Mouse (Mus musculus) kidney, embryonic 16.5 days (tissue): ENCODE measurements around the gene Plekhf1. TPM values are rescaled to one million over a fixed set of nuclear protein-coding genes. Genes with fewer than 3 reads are reported as not detected.

Experiments used
- ATAC-seq: fragments of 200-750 bp; cut with Nextera tagmentation; 2 replicates; pipeline ENCODE4 v1.8.0; 2017; ENCODE audit warnings: moderate TSS enrichment; ENCODE audit not compliant: low FRiP score, low TSS enrichment
- H3K27ac ChIP-seq: fragments of 300-500 bp; sonication (generic); 2 replicates; pipeline ENCODE4 v1.5.1; 2014; ENCODE audit warnings: low read length
- H3K27me3 ChIP-seq: fragments of 300-500 bp; sonication (generic); 2 replicates; pipeline ENCODE4 v1.6.1; 2014; ENCODE audit warnings: low read length, control low read depth, mixed read lengths; ENCODE audit not compliant: insufficient read depth
- H3K36me3 ChIP-seq: fragments of 300-500 bp; sonication (generic); 2 replicates; pipeline ENCODE4 v1.6.1; 2014; ENCODE audit warnings: low read length, control low read depth, mixed read lengths; ENCODE audit not compliant: insufficient read depth
- H3K4me1 ChIP-seq: fragments of 300-500 bp; sonication (generic); 2 replicates; pipeline ENCODE4 v1.6.1; 2014; ENCODE audit warnings: low read length, control low read depth, mixed read lengths; ENCODE audit not compliant: insufficient read depth
- H3K4me2 ChIP-seq: fragments of 300-500 bp; sonication (generic); replicated peaks from 2 replicates; pipeline ENCODE4 v1.6.1; 2014; ENCODE audit warnings: low read depth, low read length
- H3K4me3 ChIP-seq: fragments of 300-500 bp; sonication (generic); 2 replicates; pipeline ENCODE4 v1.5.1; 2014; ENCODE audit warnings: mild to moderate bottlenecking, low read length
- H3K9ac ChIP-seq: fragments of 300-500 bp; sonication (generic); replicated peaks from 2 replicates; pipeline ENCODE4 v1.6.1; 2014; ENCODE audit warnings: low read length
- H3K9me3 ChIP-seq: fragments of 300-500 bp; sonication (generic); 2 replicates; pipeline ENCODE4 v1.6.1; 2016; ENCODE audit warnings: low read length, control low read depth
- WGBS: fragments of 180-500 bp; shearing (Covaris S2); extraction: QIAGEN DNeasy Blood & Tissue Kit; methylation state at CpG from one replicate; pipeline ENCODE4 v1.1.7; 2014; 5-methylcytosine and 5-hydroxymethylcytosine counted together
- polyA plus RNA-seq: library from polyadenylated mRNA; unstranded; fragments of >200 nt; fragmentation: Nextera tagmentation; extraction: Ambion mirVana; gene quantifications from 2 replicates; pipeline ENCODE4 v1.2.1, GENCODE M21; 2015

Plekhf1 gene
- polyA plus RNA-seq, 1 experiment from 2014 or later: 6.3 TPM

DNA sequence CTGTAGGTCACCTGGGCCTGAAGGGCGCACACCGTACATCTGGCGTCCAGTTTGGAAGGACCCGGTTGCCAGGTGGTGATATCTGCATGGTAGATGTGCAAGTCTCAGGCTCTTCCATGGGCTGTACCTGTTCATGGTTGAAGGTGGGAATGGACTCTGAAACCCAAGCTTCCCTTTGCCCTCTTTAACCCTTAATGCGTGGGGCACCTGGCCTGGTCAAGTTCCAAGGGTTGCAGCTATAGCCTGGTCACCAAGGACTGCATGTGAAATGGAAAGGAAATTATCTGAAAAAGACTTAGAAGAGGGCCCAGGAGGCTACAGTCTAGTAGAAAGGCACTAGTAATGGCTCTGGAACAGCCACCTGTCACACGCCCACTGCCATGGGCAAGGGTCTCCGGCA lies 7.0 kb downstream of the Plekhf1 start:
- Histone ChIP-seq H3K27me3 (no peaks in the 10 kb centered on the region), H3K4me1 (peaks cover 8% of the 10 kb centered on the region; the same call in 1 of the 2 replicates), H3K4me2 (no peak overlapping the region), H3K9me3 (no peaks in the 10 kb centered on the region), H3K4me3 (no peak overlapping the region), H3K36me3 (peaks cover 8% of the 10 kb centered on the region), H3K9ac (no peak overlapping the region), H3K27ac (no peak overlapping the region)
- WGBS: 95% methylated on average over 7 of the region's 7 CpGs
- ATAC-seq: no peak

DNA sequence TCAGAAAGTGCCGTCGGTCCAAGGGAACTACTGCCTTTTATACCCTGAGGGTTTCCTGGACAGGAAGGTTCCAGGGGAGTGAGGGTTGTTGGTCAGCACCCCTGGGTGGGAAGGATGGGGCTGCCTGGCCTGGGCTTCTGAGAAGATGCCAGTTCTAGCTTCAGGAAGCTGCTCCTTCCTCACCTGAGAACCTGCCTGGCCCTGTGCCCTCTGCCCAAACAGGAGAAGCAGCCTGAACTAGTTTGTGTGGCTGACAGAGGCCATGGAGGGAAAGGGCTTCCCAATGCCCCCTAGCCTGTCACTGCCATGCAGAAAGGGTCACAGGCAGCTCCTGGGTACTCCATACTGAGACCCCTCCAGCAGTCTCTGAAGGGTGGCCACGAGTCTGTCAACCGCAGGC lies 8.3 kb downstream of the Plekhf1 start:
- no peaks in the 10 kb centered on the region for H3K27me3 ChIP-seq
- H3K36me3 ChIP-seq: peaks cover 8% of the 10 kb centered on the region
- H3K4me1 ChIP-seq: 0 out of 2 replicates have a peak, but pooled peaks cover 5% of the 10 kb centered on the region
- H3K4me3 ChIP-seq: no peak overlapping the region
- H3K9ac ChIP-seq: no peak overlapping the region
- H3K9me3 ChIP-seq: no peaks in the 10 kb centered on the region
- H3K27ac ChIP-seq: no peak overlapping the region
- H3K4me2 ChIP-seq: no peak overlapping the region
- 92% methylated on average over 4 of the region's 4 CpGs for WGBS
- no peak for ATAC-seq

DNA sequence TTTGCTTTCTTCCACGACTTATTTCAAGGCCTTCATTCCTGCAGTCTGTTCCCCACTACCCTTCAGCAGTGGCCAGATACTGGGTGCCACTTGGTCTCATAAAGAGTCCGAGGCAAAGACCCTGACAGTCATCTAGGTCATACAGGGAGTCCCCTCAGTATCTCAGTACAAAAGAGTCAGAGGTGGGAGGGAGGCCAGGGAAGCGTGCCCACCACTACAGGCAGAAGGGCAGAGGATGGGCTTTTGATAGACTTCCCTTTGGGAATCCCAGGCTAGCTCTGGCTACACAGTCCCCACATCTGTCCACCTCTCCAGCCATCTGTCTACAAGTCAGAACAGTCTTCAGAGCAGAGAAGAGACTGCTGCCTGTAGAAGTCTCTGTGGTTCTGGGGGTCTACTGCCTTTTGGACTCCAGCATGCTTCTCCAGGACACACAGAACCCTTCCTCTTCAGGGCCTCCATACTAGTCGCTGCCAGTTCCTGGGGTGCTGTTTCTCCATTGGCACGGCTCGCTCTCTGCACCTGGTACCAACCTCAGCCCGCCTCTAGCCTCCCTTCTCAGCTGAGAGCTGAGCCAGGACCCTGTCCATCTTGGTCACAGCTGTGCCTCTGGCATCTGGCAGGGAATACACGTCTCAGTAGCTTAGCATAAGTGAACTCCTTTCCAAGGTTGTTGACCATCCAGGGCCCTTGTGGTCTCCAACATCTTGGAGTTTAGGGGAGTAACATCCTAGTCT lies 9.0 kb downstream of the Plekhf1 start:
- H3K4me3 ChIP-seq: no peak overlapping the region
- peaks cover 8% of the 10 kb centered on the region for H3K36me3 ChIP-seq
- ATAC-seq: no peak
- 0 out of 2 replicates have a peak, but pooled peaks cover 5% of the 10 kb centered on the region for H3K4me1 ChIP-seq
- H3K27ac ChIP-seq: no peak overlapping the region
- WGBS: 80% methylated on average over 8 of the region's 8 CpGs
- no peaks in the 10 kb centered on the region for H3K27me3 ChIP-seq
- no peak overlapping the region for H3K9ac ChIP-seq
- H3K9me3 ChIP-seq: no peaks in the 10 kb centered on the region
- H3K4me2 ChIP-seq: no peak overlapping the region

DNA sequence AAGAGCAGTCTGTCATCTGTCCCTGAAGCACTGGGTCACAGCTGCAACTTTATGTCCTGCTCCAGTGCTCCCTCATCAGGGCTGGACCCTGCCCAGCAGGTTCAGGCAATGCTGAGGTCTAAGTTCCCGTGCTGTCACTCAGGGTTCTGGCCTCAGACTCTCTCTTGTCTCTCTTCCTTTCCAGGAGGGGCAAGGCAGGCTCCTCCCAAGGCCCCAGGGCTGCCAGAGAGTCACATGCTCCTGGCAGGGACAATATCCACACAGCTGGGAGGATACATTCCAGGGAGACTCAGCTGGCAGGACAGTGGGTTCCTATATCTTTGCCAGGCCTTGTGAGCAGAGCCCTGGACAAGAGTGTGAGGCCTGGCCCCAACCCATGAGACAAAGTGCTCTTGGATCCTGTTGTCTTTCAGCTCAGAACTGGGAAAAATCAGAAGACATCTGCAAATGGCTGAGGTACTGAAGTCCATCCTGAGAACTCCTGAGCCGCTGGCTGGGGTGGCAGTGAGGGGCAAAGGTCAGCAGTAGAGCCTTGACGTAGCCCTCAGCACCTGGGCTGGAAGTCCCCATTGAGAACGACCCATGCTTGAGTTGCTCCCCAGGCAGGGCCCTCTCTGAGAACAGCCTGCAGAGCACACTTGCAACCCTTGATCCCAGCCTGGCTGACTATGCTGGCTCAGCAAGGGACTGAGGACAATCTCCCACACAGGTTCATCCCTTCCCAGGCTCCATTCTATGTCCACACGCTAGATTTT lies 10.2 kb downstream of the Plekhf1 start:
- Histone ChIP-seq H3K27me3 (no peaks in the 10 kb centered on the region), H3K9me3 (no peaks in the 10 kb centered on the region), H3K36me3 (peaks cover 8% of the 10 kb centered on the region), H3K4me2 (no peak overlapping the region), H3K9ac (no peak overlapping the region), H3K4me1 (0 out of 2 replicates have a peak, but pooled peaks cover 5% of the 10 kb centered on the region), H3K4me3 (no peak overlapping the region), H3K27ac (peak overlapping the region; percentile 61)
- ATAC-seq: peak; percentile 88
- 47% methylated on average over 5 of the region's 5 CpGs for WGBS

DNA sequence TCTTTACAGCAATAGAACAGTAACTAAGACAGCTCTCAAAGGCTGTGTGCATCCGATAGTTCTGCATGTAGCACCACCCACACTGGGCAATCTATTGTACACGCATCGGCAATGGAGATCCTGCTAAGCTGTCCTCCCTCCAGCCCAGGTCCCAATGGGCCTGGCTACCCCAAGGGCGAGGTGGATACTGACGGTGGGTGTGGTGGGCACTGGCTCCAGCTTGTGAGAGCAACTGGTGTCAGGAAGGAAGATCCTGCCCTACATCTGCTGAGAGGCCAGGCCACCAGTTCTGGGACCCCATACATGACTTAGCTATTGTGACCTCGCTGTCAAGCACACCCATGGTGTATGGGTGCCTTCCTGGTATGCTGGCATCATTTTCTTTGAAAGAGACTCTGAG lies 12.1 kb downstream of the Plekhf1 start:
- Histone ChIP-seq H3K27ac (no peak overlapping the region), H3K4me1 (0 out of 2 replicates have a peak, but pooled peaks cover 5% of the 10 kb centered on the region), H3K27me3 (no peaks in the 10 kb centered on the region), H3K4me2 (no peak overlapping the region), H3K9ac (no peak overlapping the region), H3K9me3 (no peaks in the 10 kb centered on the region), H3K36me3 (0 out of 2 replicates have a peak, but pooled peaks cover 5% of the 10 kb centered on the region), H3K4me3 (no peak overlapping the region)
- WGBS: 86% methylated on average over 6 of the region's 6 CpGs
- ATAC-seq: no peak

DNA sequence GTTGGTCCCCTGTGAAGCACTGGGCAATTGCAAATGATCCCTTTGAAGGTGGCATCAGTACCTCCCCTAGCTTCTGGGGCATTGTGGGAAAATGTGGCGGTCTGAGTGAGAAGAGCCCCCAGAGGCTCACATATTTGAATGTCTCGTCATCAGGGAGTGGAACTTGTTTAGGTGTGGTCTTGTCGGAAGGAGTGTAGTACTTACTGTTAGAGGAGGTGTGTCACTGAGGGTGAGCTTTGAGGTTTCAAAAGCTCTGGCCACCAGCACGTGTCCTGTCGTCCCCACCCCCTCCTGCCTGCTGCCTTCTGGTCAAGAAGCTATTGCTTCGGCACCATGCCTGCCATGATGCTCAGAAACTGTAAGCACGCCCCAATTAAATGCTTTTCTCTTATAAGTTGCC lies 12.5 kb downstream of the Plekhf1 start:
- ATAC-seq: no peak
- H3K36me3 ChIP-seq: 0 out of 2 replicates have a peak, but pooled peaks cover 5% of the 10 kb centered on the region
- H3K4me1 ChIP-seq: 0 out of 2 replicates have a peak, but pooled peaks cover 5% of the 10 kb centered on the region
- no peak overlapping the region for H3K27ac ChIP-seq
- WGBS: 65% methylated on average over 7 of the region's 7 CpGs
- no peak overlapping the region for H3K4me2 ChIP-seq
- no peaks in the 10 kb centered on the region for H3K27me3 ChIP-seq
- H3K9me3 ChIP-seq: no peaks in the 10 kb centered on the region
- no peak overlapping the region for H3K4me3 ChIP-seq
- H3K9ac ChIP-seq: no peak overlapping the region

DNA sequence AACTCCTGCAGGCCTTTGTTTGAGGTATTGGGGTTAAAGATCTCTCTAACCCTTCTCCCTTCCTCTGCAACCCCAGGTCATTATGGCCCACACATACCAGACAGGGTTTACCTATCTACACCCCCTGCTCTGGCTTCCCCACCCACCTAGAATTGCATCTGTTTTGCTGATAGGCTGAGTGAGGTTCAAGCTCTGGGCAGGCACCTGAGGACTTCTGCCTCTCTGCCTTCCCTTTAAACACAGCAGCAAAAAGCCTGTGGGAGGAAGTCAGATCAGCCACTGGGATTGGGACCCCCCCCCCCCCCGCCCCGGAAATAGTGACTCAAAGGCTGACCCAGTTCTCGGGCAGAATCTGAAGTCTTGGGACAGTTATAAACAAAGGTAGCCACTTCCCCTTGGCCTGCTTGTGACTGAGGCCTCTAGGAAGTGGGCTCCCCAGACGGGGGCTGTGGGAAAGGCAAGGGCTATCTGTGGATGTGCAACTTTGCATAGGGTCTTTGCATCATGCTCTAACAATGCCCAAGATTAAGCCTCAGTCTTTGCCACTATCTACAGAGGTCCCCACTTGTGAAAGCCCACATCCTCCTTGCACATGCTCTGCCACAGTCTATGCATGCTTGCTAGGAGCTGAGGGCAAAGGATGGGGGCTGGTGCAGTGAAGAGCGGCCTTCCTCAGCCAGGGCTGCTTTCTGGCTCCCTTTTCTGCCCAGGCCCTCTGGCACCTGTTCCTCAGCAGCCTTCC lies 13.2 kb downstream of the Plekhf1 start:
- H3K4me2 ChIP-seq: no peak overlapping the region
- 60% methylated on average over 5 of the region's 5 CpGs for WGBS

DNA sequence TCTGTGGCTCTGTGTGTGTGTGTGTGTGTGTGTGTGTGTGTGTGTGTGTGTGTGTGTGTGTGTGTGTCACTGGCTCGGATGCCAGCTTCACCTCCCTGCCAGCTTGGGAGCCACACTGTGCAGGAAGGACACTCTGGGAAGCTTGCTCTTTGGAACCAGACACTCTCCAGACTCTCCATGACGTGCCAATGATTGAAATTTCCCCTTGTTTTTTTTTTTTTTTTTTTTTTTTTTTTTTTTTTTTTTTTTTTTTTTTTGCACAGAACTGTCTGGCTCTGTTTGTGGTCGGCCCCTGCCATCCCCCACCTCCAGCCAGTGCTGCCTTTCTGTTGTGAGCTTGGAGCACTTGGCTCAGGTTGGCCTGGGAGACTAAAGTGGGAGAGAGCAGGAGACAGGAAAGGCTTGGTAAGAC lies 15.2 kb downstream of the Plekhf1 start:
- ATAC-seq: no peak
- 18% methylated on average over 3 of the region's 3 CpGs for whole genome bisulfite sequencing

More for the DNA sequence above, 13.2 kb downstream of the Plekhf1 start:
- ATAC-seq: no peak
- H3K27me3 ChIP-seq: no peaks in the 10 kb centered on the region
- H3K36me3 ChIP-seq: 0 out of 2 replicates have a peak, but pooled peaks cover 2% of the 10 kb centered on the region
- H3K9ac ChIP-seq: no peak overlapping the region
- H3K4me1 ChIP-seq: 0 out of 2 replicates have a peak, but pooled peaks cover 5% of the 10 kb centered on the region
- no peak overlapping the region for H3K4me3 ChIP-seq
- H3K27ac ChIP-seq: no peak overlapping the region
- H3K9me3 ChIP-seq: no peaks in the 10 kb centered on the region

DNA sequence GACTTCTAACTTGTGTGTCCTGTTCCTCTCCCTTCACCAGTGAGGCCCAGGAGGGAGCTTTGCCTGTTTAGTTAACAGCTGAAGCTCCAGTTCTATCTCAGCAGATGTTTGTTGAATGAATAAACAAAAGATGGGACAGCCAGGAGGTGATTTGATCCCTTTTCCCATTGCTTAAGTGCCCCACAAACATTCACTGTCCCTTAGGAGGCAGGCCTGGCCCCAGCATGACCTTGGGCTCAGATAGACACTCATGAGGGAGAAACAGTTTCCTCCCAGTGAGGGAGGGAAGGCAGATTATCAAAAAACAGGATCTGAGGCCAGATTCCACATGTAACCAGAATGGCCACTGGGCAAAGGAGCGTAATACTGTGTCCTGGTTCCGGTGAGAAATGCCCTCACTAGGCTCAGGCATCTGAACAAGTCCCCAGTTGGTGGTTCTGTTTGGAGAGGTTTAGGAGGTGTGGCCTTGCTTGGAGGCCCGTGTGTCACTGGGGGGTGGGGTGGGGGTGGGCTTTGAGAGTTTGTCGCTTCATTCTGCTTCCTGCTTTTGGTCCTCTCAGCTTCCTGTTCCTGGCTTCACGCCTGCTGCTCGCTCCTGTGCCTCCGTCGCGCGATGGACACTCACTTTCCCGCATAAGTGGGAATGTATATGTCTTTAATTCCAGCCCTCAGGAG lies 18.2 kb downstream of the Plekhf1 start:
- H3K27ac ChIP-seq: no peak overlapping the region
- no peak for ATAC-seq
- no peaks in the 10 kb centered on the region for H3K4me1 ChIP-seq
- H3K36me3 ChIP-seq: no peaks in the 10 kb centered on the region
- no peaks in the 10 kb centered on the region for H3K9me3 ChIP-seq
- H3K27me3 ChIP-seq: no peaks in the 10 kb centered on the region
- WGBS: 68% methylated on average over 11 of the region's 11 CpGs
- H3K9ac ChIP-seq: no peak overlapping the region
- no peak overlapping the region for H3K4me3 ChIP-seq
- no peak overlapping the region for H3K4me2 ChIP-seq

More for the DNA sequence above, 15.2 kb downstream of the Plekhf1 start:
- Histone ChIP-seq H3K4me3 (no peak overlapping the region), H3K9me3 (no peaks in the 10 kb centered on the region), H3K36me3 (no peaks in the 10 kb centered on the region), H3K4me2 (no peak overlapping the region), H3K27me3 (no peaks in the 10 kb centered on the region), H3K4me1 (0 out of 2 replicates have a peak, but pooled peaks cover 3% of the 10 kb centered on the region), H3K9ac (no peak overlapping the region), H3K27ac (no peak overlapping the region)
